In genomic region chr11:113520851-113521461, GRCm38 (mm10) we compare ENCODE assay signal across 13 mouse cellular contexts.
A peak's percentile ranks its signal among the peaks of the same experiment; 100 is the strongest.
DNase-seq lines count a peak whose midpoint lies in the region; ATAC-seq and TF ChIP-seq lines count a peak whose summit lies in the region.
"Had no signal": no experiment of that assay in that cellular context is flagged by ENCODE, and none has a peak within 500 bp of the region (broad histone marks: within the 10 kb centered on the region; RNA-seq: fewer than 3 reads in every experiment).

No protein-coding gene starts in this region.

- H3K4me2 ChIP-seq in hindbrain, embryonic 11.5 days (replicated peaks; ENCODE audit: low read depth, low read length) = no peak overlapping the region
- no peak overlapping the region for H3K4me2 ChIP-seq in midbrain, embryonic 12.5 days (replicated peaks)
- no peak overlapping the region for H3K4me2 ChIP-seq in neural tube, embryonic 15.5 days
- H3K4me2 ChIP-seq in intestine, embryonic 15.5 days (replicated peaks) = no peak overlapping the region
- H3K4me2 ChIP-seq: embryonic facial prominence, embryonic 15.5 days; lung, embryonic 15.5 days had no signal

- no peak overlapping the region for H3K9ac ChIP-seq in hindbrain, embryonic 11.5 days (ENCODE audit: low read depth, low read length)
- no peak overlapping the region for H3K9ac ChIP-seq in midbrain, embryonic 12.5 days (replicated peaks)
- no peak overlapping the region for H3K9ac ChIP-seq in neural tube, embryonic 15.5 days (replicated peaks)
- H3K9ac ChIP-seq in intestine, embryonic 15.5 days = no peak overlapping the region
- H3K9ac ChIP-seq: embryonic facial prominence, embryonic 15.5 days; lung, embryonic 15.5 days had no signal

- no peak for DNase-seq in layer of hippocampus, adult 2 months (ENCODE audit: low spot score in 2 of 2)
- DNase-seq in layer of hippocampus, adult 8-10 months (ENCODE audit: low spot score in 2 of 2) = no peak
- peak; percentile 29 for DNase-seq in hindbrain, embryonic 11.5 days (ENCODE audit: low spot score)
- no peak for DNase-seq in frontal cortex, adult 2 months (ENCODE audit: extremely low spot score in 1 of 2, low spot score in 1 of 2)
- DNase-seq in kidney, postnatal 10 days = no peak
- DNase-seq: liver; thymus, adult 2 months had no signal

- H3K4me1 ChIP-seq in hindbrain, embryonic 11.5 days (replicated peaks; ENCODE audit: control insufficient read depth, insufficient read depth, low read length) = 0 out of 2 replicates have a peak, but pooled peaks cover 3% of the 10 kb centered on the region
- peaks cover 29% of the 10 kb centered on the region for H3K4me1 ChIP-seq in midbrain, embryonic 12.5 days
- H3K4me1 ChIP-seq in neural tube, embryonic 15.5 days = peaks cover 48% of the 10 kb centered on the region
- H3K4me1 ChIP-seq in intestine, embryonic 15.5 days (replicated peaks) = no peaks in the 10 kb centered on the region

- no peaks in the 10 kb centered on the region for H3K36me3 ChIP-seq in hindbrain, embryonic 11.5 days (ENCODE audit: control insufficient read depth, insufficient read depth, low read length)
- no peaks in the 10 kb centered on the region for H3K36me3 ChIP-seq in midbrain, embryonic 12.5 days
- no peaks in the 10 kb centered on the region for H3K36me3 ChIP-seq in neural tube, embryonic 15.5 days
- H3K36me3 ChIP-seq in intestine, embryonic 15.5 days = no peaks in the 10 kb centered on the region
- H3K36me3 ChIP-seq: embryonic facial prominence, embryonic 15.5 days; lung, embryonic 15.5 days had no signal

- no peaks in the 10 kb centered on the region for H3K9me3 ChIP-seq in hindbrain, embryonic 11.5 days (ENCODE audit: control insufficient read depth, low read length)
- H3K9me3 ChIP-seq in midbrain, embryonic 12.5 days = no peaks in the 10 kb centered on the region
- no peaks in the 10 kb centered on the region for H3K9me3 ChIP-seq in neural tube, embryonic 15.5 days (replicated peaks)
- no peaks in the 10 kb centered on the region for H3K9me3 ChIP-seq in intestine, embryonic 15.5 days
- H3K9me3 ChIP-seq: embryonic facial prominence, embryonic 15.5 days; lung, embryonic 15.5 days had no signal

- H3K27ac ChIP-seq in layer of hippocampus, adult 2 months = peak overlapping the region; percentile 28; the same call in 1 of the 2 replicates
- peak overlapping the region; percentile 51; the same call in 1 of the 2 replicates for H3K27ac ChIP-seq in hindbrain, embryonic 11.5 days (ENCODE audit: low read depth, low read length)
- peak overlapping the region; percentile 62 for H3K27ac ChIP-seq in midbrain, embryonic 12.5 days (replicated peaks)
- H3K27ac ChIP-seq in neural tube, embryonic 15.5 days (replicated peaks) = peak overlapping the region; percentile 0
- H3K27ac ChIP-seq in intestine, embryonic 15.5 days = no peak overlapping the region
- H3K27ac ChIP-seq: embryonic facial prominence, embryonic 15.5 days; lung, embryonic 15.5 days had no signal

- TF ChIP-seq CTCF in layer of hippocampus, adult 2 months (conservative IDR thresholded peaks at IDR 0.05) = no peak

- no peak overlapping the region for H3K4me3 ChIP-seq in layer of hippocampus, adult 2 months
- H3K4me3 ChIP-seq in hindbrain, embryonic 11.5 days (ENCODE audit: low read depth, low read length) = no peak overlapping the region
- H3K4me3 ChIP-seq in midbrain, embryonic 12.5 days = no peak overlapping the region
- no peak overlapping the region for H3K4me3 ChIP-seq in neural tube, embryonic 15.5 days (replicated peaks)
- H3K4me3 ChIP-seq in intestine, embryonic 15.5 days (replicated peaks) = no peak overlapping the region
- H3K4me3 ChIP-seq: embryonic facial prominence, embryonic 15.5 days; lung, embryonic 15.5 days had no signal

- 57% methylated on average over 17 of the region's 17 CpGs for WGBS in hindbrain, embryonic 11.5 days
- WGBS in midbrain, embryonic 12.5 days = 48% methylated on average over 17 of the region's 17 CpGs
- WGBS in neural tube, embryonic 15.5 days = 17% methylated on average over 17 of the region's 17 CpGs
- 67% methylated on average over 17 of the region's 17 CpGs for WGBS in intestine, embryonic 15.5 days

- no peak for ATAC-seq in hindbrain, embryonic 11.5 days (ENCODE audit: low FRiP score)
- ATAC-seq in midbrain, embryonic 12.5 days (ENCODE audit: low FRiP score, low read depth) = peak; percentile 30; the same call in 1 of the 2 replicates
- no peak for ATAC-seq in neural tube, embryonic 15.5 days (ENCODE audit: low FRiP score)
- ATAC-seq in intestine, embryonic 15.5 days = no peak
- ATAC-seq: inflammation-experienced regulatory T-cells, adult 6 months had no signal

- H3K27me3 ChIP-seq in hindbrain, embryonic 11.5 days (ENCODE audit: control insufficient read depth, insufficient read depth, low read length) = no peaks in the 10 kb centered on the region
- H3K27me3 ChIP-seq in midbrain, embryonic 12.5 days = no peaks in the 10 kb centered on the region
- no peaks in the 10 kb centered on the region for H3K27me3 ChIP-seq in neural tube, embryonic 15.5 days (replicated peaks)
- H3K27me3 ChIP-seq in intestine, embryonic 15.5 days (replicated peaks) = no peaks in the 10 kb centered on the region
- H3K27me3 ChIP-seq: embryonic facial prominence, embryonic 15.5 days; lung, embryonic 15.5 days had no signal
